Mouse (Mus musculus) gastrocnemius, postnatal 10 days (tissue): ENCODE measurements around the gene Lhpp. TPM values are rescaled to one million over a fixed set of nuclear protein-coding genes. Genes with fewer than 3 reads are reported as not detected.

ENCODE experiments used
- DNase-seq: peaks from one replicate; pipeline ENCODE4 v3.0.0; 2021; ENCODE audit warnings: mixed read lengths
- total RNA-seq, 2 experiments: library from RNA; stranded (reverse); gene quantifications; 2 replicates each; pipeline ENCODE4 v1.2.3; 2021

Lhpp gene
- total RNA-seq, 2 experiments from 2014 or later = 9.6 to 11.7 TPM

GRCm38 (mm10) chr7:132682336-132682735, 71.9 kb downstream of the Lhpp start:
- no peak for DNase-seq

GRCm38 (mm10) chr7:132682901-132683300, 72.5 kb downstream of the Lhpp start:
- no peak for DNase-seq

- DNase-seq = no peak
Measured at GRCm38 (mm10) chr7:132683923-132684322, 73.5 kb downstream of the Lhpp start.

- no peak for DNase-seq
Measured at GRCm38 (mm10) chr7:132686515-132686914, 76.1 kb downstream of the Lhpp start.

- DNase-seq = no peak
Measured at GRCm38 (mm10) chr7:132687897-132688296, 77.5 kb downstream of the Lhpp start.

GRCm38 (mm10) chr7:132688721-132689120, 78.3 kb downstream of the Lhpp start:
- no peak for DNase-seq

DNA sequence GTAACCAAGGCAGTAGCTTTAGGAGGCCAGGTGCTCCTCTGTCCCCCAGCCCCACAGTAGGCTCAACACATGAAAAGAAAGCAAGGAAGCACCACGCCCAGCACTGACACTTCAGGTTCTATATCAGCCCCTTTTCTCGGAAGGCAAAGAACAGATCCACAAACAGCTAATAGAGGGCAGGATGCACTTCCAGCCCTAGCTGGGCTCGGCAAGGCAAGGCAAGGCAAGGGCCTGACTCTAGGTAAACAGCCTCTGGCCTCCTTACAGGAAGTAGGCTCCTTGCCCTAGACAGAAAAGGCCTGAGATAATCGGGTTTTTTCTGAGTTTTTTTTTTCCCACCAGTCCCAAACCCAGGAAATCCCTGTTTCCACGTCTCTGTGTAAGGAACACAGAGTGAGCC, 79.3 kb downstream of the Lhpp start:
- DNase-seq = no peak

GRCm38 (mm10) chr7:132690716-132691472, 80.5 kb downstream of the Lhpp start:
- no peak for DNase-seq

- DNase-seq = no peak
Measured at GRCm38 (mm10) chr7:132692719-132693118, 82.3 kb downstream of the Lhpp start.

- no peak for DNase-seq
Measured at GRCm38 (mm10) chr7:132693561-132693960, 83.1 kb downstream of the Lhpp start.

DNA sequence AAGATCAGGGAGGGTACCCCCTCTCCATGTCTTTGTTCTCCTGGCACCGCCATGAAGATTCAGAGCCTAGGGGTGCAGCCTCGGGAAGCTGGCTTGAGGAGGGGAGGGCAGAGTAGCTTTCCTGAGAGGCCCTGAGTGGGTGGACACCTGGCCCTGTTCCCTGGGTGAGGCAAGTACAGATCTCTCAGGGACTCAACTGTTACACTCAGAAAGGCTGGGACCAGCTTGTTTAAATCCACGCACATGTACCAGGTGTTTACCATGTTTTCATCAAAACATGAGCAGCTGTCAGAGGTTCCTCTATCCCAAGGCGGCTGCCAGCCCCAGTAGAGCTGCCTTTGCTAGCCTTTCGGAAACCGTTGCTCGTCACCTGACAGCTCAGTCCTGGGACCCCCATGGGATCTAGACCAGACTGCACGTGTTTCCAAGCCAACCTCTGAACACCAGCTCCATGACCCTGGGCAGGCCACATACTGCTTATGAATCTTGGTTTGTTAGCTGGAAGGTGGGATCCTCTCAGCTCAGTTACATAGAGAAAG, 86.9 kb downstream of the Lhpp start:
- no peak for DNase-seq

DNA sequence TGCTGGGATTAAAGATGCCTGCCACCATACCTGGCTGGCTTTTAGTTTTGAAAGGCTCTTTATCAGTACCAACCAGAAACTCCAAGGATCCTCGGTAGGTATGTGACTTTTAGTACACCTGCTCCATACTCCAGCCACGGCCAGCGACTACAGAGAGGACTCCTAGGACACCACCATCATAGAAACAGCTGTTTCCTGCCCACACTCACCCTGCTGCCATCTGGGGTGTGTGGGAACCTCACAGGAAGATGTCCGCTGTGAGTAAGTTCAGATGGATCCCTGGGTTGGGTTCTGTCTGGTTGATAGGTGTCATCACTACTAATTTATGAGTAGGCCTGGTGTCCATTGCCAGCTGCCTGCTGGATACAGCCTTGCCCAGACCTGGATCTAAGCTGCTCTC, 88.3 kb downstream of the Lhpp start:
- no peak for DNase-seq

GRCm38 (mm10) chr7:132699165-132699564, 88.7 kb downstream of the Lhpp start:
- no peak for DNase-seq

- no peak for DNase-seq
Measured at GRCm38 (mm10) chr7:132699639-132700038, 89.2 kb downstream of the Lhpp start.

DNA sequence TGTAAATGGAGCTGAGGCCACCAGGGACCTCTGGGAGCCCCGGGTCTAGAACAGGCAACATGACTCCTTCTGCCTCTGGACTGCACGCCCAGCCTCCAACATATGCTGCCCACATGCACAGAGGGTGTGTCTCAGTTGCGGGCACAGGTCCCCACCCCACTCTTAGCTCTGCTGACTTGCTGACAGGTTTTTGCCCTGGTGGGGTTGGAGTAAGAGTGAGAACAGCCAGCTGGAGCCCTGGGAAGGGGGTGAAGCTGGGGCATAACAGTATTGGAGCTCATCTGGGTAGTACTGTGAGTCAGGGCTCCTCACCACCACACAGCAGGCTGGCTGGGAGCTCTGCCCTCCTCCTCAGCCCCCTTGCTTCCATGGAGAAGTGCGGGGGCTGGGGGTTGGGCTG, 89.7 kb downstream of the Lhpp start:
- DNase-seq = no peak

GRCm38 (mm10) chr7:132701412-132701811, 91.0 kb downstream of the Lhpp start:
- DNase-seq = no peak

DNA sequence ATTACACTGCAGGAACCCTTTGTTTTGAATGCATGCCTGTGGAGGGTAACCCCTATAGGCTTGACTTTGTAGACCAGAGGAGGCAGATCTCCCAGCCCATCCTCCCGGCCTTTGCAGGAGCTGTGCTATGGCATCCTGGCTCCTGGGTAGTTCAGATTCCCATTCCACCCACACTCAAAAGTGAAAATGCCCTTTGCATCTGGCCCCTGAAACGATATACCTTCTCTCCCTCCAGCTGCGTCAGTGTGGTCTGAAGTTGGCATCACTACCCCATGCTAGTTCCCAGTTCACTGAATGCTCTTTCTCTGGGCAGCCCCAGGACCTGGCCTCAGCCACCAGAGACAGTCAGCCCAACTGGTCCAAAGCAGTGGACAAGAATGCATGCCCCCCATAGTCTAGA, 91.6 kb downstream of the Lhpp start:
- DNase-seq = no peak

- DNase-seq = no peak
Measured at GRCm38 (mm10) chr7:132702492-132703070, 92.1 kb downstream of the Lhpp start.

DNA sequence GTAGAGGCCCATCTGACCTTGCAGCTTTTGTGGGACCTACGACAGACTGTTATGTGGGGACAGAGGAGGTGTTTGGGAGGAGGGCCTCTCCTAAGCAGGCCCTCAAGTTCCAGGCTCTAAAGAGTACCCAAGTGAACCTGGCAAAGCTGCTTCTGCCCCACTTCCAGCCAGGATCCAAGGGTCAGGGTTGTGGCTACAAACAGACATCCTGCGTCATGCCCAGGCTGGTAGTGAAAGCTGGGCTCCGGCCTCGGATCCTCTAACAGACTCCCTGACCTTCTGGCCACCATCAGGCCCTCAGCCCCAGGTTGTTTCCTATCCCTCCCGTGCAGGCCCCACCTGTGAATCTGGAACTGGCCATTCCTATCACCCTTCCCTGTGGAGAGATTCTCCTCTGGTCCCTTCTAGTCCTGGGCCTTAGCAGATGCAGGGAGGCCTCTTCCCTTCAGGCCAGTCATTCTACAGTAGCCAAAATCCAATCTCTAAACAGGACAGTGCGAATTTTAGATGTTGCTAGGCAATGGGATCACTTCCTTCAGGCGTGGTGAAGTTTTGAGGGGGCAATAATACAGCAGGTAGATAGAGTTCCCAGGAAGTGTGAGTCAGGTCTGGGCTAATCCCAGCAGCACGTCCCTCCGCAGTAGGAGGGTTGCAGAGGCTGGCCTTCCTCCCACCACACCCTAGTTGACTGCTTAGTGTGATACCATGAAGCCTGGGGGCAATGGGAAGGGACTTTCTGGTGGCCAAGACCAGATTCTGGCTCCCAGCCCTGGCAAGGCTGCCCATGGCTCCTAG, 93.3 kb downstream of the Lhpp start:
- no peak for DNase-seq

- DNase-seq = no peak
Measured at GRCm38 (mm10) chr7:132704310-132704875, 94.0 kb downstream of the Lhpp start.

GRCm38 (mm10) chr7:132705130-132705529, 94.7 kb downstream of the Lhpp start:
- no peak for DNase-seq

DNA sequence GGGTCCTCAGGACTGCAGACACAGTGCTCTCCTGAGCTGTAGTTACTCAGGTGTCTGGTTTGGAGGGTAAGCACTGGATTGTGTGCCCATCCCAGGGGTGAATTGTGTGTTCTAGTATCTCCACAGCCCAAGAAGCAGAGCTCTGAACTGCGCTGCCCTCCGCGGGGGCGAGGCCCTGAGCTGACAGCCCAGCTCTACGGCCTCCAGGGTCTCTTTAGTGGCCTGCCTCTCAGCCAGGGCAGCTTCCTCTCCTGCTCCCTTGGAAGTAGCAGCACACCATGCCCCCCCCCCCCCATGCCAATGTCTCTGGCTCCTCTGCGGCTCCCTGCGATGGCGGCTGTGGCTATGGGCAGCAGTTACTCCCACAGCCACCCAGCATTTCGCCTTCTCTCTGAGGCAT, 101.1 kb downstream of the Lhpp start:
- no peak for DNase-seq
